Mouse (Mus musculus) heart, postnatal 10 days (tissue): ENCODE measurements around the gene Ugt1a9. TPM values are rescaled to one million over a fixed set of nuclear protein-coding genes. Genes with fewer than 3 reads are reported as not detected.

Source experiments
- total RNA-seq, 2 experiments: library from RNA; stranded (reverse); gene quantifications; 2 replicates each; pipeline ENCODE4 v1.2.3; 2021

Gene Ugt1a9
- total RNA-seq, 2 experiments from 2014 or later, result not detected

Other genes starting within 250 kb of the Ugt1a9 start
- 10 to 100 TPM; 56.9 to 62.1 TPM for gene Dgkd, start 217.5 kb upstream of the Ugt1a9 start, total RNA-seq
- 10 to 100 TPM; 23.7 to 24.6 TPM for gene Usp40, start 62.2 kb upstream of the Ugt1a9 start, total RNA-seq
- not detected for gene Ugt1a10, start 15.4 kb upstream of the Ugt1a9 start, total RNA-seq
- gene Ugt1a8, start 17.0 kb downstream of the Ugt1a9 start, total RNA-seq, result not detected
- gene Ugt1a7c, start 24.3 kb downstream of the Ugt1a9 start, total RNA-seq, result 1 to 10 TPM; 1.3 to 1.7 TPM
- under 1 TPM in 1 of 2 experiments, not detected in 1; 0.72 TPM for gene Ugt1a6b, start 32.5 kb downstream of the Ugt1a9 start, total RNA-seq
- gene Ugt1a6a, start 64.0 kb downstream of the Ugt1a9 start, total RNA-seq, result 1 to 10 TPM; 2.2 to 2.7 TPM
- under 1 TPM; 0.12 to 0.20 TPM for gene Ugt1a5, start 95.2 kb downstream of the Ugt1a9 start, total RNA-seq
- gene Ugt1a2, start 129.8 kb downstream of the Ugt1a9 start, total RNA-seq, result not detected
- 1 to 10 TPM in 1 of 2 experiments, under 1 TPM in 1; 0.84 to 1.1 TPM for gene Dnajb3, start 135.0 kb downstream of the Ugt1a9 start, total RNA-seq
- not detected for gene Ugt1a1, start 141.2 kb downstream of the Ugt1a9 start, total RNA-seq
- under 1 TPM in 1 of 2 experiments, not detected in 1; 0.10 TPM for gene Mroh2a, start 156.2 kb downstream of the Ugt1a9 start, total RNA-seq
- 10 to 100 TPM; 43.5 to 44.5 TPM for gene Hjurp, start 206.8 kb downstream of the Ugt1a9 start, total RNA-seq
- gene Trpm8, start 206.9 kb downstream of the Ugt1a9 start, total RNA-seq, result not detected